Mouse (Mus musculus) brain, embryonic 14.5 days (tissue): ENCODE data around the gene Gart.

Experiments used
- CTCF ChIP-seq: fragments of 200-500 bp; IDR thresholded peaks from 2 replicates; pipeline ENCODE4 v1.5.1; 2012; ENCODE audit warnings: inconsistent platforms, mild to moderate bottlenecking, moderate library complexity, borderline replicate concordance; ENCODE audit not compliant: insufficient read depth, insufficient read length; ENCODE audit errors: extremely low read depth
- POLR2A ChIP-seq: fragments of 200-500 bp; IDR thresholded peaks from 2 replicates; pipeline ENCODE4 v1.6.1; 2012; ENCODE audit warnings: mild to moderate bottlenecking, inconsistent platforms, borderline replicate concordance; ENCODE audit not compliant: poor library complexity, insufficient read depth, insufficient read length, severe bottlenecking; ENCODE audit errors: extremely low read depth

DNA sequence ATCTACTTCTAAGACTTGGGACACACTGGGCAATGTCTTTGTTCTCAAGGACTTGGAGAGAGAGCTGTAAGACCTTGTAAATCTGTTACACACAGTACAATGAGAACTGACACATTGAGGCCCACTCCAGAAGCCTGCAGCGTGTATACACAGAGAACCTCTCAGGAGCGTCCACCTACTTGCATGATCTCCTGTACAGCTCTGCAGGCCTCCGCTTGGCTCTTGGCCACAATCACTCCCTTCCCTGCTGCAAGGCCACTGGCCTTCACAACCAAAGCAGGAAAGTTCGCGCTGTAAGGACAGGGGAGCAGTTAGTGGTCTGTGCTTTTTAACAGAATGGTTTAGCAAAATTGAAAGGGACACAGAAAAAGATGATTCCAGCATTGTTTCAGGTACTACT is 7.6 kb downstream of the Gart start:
- TF ChIP-seq CTCF (no peak), POLR2A (no peak)
